Mouse (Mus musculus): ENCODE measurements around the gene Gm21988.

The Gm21988 gene

DNA sequence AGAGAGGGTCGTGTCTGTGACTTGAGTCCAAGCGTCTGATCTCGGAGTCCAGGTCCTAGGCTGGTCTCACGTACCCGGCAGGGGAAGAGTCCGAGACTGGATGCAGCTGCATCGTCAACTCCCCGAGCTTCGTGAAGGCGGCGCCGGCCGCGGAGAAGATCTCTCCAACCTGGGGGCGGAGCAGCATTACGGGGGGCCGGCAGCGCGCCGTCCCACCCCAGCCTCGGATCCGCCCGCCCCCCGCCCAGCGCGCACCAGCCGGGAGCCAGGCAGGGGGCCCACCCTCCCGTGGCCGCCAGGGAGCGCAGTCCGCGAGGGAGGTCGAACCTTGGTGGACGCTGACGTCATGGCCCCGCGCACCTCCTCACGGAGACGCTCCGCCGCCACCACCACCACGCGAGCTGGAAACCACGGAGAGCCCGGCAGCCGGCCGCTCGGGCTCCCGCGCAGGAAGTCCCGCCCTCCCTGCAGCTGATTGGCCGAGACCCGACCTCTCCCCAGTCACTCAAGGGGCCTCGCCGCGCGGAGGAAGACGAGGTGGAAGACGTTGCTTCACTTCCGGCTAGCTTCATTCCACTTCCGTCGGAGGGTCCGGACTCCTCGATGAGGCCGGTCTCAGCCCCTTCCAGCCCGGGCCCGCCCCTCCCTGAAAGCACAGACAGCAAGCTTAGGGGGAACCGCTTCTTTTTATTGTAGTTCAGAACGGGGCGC, 2.0 kb downstream of the Gm21988 start, which contains the start of gene 0610010K14Rik:
TSS of gene 0610010K14Rik (minus strand) at position 458 of the 711 bp plus-strand sequence.
- intact Hi-C loops (cut with DNase I), result no loop called here

DNA sequence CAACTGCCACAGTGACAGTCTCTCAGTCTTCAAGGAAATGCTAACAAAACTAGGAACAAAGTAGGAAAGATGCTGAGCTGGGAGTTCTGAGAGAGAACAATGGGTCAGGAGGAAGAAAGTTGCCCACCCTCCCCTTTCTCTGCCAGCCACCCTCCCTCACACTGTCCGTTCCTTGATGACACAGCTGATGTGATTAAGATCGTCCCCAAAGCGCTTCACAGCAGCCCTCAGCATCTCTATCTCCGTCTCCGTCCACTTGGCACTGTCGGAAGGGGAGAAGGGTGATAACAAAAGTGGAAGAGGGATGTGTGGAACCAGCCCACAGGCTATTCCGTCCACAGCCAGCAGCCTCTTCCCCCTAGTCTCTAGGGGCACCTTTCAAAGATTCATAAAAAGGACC, 2.9 kb downstream of the Gm21988 start:
- intact Hi-C loops (cut with DNase I), result no loop called here

DNA sequence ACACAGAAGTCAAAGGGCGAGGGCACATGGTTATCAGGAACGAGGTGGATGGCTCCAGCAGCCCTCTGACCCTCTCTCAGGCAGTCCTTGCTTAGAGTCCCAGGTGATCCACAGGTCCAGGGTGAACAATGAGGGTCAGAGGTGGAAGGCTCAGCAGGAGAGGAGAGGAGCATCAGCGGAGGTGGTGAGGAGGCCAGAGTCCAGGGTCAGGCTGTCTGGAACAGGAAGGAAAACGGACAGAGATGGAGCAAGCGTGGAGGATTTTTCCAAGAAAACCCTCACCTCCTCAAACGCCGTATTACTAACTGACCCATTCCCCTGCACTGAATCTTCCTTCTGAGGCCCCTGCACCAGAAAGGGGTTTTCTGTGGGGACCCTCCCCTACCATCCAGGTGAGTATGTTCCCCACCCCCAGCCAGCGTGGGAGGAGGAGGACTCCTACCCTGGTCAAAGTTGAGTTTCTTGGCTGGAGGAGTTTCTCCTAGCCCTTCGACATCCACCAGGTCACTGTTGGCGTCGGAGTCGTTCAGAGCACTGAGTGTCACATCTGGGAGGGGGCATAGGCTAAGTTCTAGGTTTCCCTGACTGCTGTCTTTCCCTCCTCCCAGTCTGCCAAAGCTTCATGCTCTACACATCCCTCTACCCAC, 4.3 kb downstream of the Gm21988 start:
- intact Hi-C loops (cut with DNase I), result no loop called here

DNA sequence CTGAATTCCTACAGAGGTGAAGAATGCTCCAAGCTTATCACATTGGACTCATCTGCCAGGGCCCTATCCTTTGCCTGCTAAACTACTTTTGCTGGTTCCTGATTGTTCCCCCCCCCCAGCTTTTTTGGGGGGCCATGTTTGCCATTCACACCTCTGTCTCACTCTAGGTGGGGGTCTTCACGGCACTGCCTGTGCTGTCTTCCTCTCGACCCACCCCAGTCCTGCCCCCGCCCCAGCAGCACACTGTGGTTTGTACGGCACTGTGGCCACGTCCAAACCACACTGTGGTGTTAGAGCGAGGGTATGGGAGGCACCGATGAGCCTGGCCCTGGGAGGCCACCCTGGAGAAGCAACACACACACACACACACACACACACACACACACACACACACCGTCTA, 5.1 kb downstream of the Gm21988 start:
- intact Hi-C loops (cut with DNase I), result no loop called here

DNA sequence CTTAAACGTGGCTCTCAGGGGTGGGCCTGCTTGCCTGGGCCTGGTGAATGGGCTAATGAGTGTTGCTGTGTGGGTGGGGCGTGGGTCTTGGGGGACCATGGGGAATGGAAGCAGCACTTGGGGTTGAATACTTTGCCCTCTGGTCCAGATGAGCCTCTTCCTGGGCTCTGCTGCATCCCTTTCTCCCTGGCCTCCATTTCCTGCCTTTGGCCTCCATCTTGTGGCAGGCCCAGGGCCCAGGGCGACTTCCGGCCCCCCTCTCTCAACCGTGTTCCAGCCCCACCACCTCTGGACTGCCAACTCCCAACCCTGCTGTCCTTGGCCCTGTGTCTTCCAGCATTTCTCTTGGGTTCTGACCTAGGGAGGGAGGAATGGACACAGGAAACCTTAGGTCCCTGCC, 5.6 kb downstream of the Gm21988 start:
- intact Hi-C loops (cut with DNase I), result no loop called here

DNA sequence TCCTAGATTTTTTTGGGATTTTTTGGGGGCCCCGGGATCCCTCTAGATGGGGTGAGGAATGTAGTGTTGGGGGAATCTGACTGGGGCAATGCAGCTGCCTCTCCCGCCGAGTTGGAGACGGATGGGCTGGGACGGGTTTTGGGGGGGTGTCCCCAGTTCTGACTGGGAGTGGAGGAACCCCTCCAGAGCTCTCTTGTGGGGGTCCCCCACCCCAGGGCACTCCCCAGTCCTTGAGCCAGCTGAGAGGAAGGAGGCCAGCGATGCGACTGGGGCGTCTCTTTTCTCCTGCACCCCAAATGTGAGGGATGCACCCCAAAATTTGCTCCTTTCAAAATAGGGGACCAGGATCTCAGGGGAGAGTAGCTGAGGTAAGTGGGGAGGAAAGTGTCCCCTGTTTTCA, 6.6 kb downstream of the Gm21988 start:
- intact Hi-C loops (cut with DNase I), result no loop called here

DNA sequence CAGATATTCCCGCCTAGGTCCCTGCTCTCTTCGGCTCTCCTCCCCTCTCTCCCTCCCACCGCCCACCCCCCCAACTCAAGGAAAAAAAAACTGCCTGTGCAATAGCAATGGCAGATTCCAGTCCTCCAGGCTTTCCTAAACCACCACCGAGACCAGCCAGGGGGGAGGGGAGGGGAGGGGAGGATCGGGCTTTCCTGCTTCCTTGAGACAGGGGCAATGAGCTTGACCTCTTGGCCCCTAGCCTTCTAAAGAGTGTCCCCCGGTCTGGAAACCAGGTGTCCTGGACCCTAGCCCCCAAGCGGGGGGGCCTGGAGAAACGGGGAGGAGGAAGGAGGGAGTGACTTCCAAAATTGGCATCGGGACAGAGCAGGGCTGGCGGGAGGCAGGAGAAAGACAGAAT, 7.1 kb downstream of the Gm21988 start:
- intact Hi-C loops (cut with DNase I), result no loop called here

DNA sequence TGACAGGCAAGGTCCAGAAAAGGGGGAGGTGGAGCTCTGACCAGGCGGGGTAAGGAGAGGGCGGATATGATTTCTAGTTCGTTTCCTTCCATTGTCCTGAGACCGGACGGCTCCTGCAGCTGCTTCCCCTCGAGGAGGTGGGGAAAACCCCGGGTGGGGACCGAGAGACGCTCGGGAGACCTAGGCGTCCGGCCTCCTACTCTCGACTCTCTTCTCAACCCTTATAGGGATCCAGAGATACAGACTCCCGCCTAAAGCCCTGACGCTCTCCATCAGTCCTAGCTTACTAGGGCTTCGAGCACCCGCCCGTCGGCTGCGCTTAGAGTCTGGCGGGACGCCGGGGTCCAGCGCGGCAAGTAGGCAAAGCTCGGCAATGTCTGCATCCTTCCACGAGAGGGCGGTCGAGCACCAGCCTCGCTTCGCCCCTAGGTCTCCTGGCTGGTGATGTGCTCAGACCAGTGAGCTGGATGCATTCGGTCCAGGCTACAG, 9.3 kb downstream of the Gm21988 start:
- intact Hi-C loops (cut with DNase I), result loop anchor here (2.0 kb wide), 1 partner anchor 79 kb away; no protein-coding TSS in a partner anchor

DNA sequence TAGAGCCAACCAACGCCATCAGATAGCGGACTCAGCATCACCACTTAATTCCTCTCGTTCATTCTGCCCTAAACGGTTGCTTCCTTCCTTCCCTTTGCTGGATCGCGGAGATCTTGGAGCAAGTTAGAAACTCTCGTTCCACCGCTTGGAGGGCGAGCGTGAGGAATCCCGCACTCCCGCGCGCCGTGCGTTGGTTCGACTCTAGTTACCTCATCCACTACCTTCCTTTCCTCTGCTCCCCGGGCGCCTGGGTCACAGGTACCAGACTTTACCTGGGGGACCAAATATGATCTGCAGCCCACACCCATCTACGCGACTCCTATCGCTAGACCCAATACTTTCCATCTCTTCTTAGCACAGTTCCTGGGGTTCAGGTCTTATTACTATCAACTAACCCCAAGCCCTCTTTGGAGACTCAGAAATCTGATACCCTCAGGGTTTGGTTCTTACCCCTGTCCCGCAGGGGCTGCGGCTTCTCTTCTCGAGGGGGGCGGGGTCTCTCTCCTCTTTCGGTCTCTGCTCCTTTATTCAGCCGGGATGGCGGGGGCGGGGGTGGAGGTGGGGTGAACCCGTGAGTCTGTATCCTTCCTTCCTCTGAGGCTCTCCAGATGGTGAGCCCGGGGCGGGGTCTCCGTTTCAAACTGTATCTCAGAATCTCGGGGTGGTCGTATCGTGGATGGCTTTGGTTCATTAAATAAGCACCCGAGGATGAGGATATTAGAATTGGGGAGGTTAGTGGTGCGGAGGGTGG, 10.2 kb downstream of the Gm21988 start, which contains the start of gene Bcl6b:
TSS of gene Bcl6b (minus strand) at position 539 of the 751 bp plus-strand sequence.
- intact Hi-C loops (cut with DNase I), result loop anchor here (2.0 kb wide), 1 partner anchor 79 kb away; no protein-coding TSS in a partner anchor

DNA sequence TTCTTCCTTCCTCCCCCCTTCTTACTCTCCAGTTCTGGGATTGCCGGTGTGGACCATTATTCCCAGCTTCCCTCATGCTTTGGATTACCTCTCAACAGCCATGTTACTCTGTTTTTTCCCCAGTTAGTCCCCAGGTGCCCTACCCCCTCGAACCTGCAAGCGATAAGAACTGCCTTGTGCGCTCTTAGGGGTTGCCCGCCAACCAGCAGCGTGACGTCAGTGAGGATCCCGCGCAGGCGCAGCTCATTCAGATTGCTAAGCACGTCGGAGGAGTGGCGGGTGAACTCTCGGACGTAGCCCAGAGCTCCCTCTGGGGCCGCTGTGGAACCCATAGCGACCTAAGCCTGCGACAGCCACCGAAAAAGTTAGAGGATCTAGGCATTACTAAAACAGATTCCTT, 10.8 kb downstream of the Gm21988 start:
- intact Hi-C loops (cut with DNase I), result no loop called here

DNA sequence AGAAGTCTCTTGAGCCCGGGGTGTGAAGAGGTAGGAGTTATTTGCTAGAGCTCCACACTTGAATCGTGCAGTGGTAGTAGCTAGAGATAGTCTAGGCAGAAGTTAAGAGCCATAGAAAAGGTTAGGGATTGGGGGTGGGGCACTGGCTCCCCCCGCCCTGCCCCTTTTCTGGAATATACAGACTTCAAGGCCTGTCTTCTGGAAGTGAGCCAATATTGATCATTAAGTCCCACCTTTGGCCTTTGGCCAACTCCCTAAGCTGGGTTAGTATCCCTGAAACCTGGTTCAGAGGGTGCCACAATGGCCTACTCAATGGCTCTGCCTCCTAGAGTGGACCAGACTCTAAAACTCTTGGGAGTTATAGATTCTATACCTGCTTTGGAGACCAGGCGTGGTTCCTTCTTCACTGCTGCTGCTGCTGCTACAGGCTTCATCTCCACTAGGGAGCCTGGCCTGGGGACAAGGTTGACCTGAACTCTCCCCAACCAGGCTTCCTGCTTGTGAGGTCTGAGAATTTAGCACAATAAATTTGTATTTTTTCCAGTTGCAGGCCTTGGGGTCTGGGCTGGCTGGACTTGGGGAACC, 11.9 kb downstream of the Gm21988 start:
- intact Hi-C loops (cut with DNase I), result no loop called here

DNA sequence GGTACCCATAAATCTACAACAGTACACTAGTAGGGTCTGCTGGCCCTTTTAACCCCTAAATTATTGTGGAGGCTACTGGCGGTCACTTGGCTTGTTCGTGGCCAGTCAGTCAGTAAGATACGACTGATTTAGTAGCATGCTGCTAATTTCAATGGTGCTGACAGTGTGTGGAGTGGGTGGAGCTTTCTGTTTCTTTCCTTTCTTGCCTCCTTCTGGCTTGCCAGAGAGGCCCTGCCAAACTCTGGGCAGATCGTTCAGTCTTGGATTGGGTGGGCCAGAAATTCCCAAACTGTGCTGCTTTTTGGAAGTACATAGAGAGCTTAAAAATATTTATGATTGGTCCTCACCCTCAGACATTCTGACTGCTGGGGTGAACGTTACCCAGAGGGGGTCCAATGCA, 12.5 kb downstream of the Gm21988 start:
- intact Hi-C loops (cut with DNase I), result no loop called here

DNA sequence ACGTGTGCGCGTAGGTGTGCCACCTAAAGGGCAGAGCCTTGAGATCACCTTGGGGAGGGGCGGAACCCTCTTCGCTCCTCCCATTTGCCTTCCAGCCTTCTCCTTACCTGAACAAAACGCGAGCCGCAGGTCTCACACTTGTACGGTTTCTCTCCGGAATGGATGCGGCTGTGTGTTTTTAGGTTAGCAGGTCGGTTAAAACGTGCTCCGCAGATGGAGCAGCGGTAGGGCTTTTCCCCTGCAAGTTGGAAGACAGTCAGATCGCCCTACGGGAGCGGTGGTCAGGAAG, 13.1 kb downstream of the Gm21988 start:
- intact Hi-C loops (cut with DNase I), result no loop called here

DNA sequence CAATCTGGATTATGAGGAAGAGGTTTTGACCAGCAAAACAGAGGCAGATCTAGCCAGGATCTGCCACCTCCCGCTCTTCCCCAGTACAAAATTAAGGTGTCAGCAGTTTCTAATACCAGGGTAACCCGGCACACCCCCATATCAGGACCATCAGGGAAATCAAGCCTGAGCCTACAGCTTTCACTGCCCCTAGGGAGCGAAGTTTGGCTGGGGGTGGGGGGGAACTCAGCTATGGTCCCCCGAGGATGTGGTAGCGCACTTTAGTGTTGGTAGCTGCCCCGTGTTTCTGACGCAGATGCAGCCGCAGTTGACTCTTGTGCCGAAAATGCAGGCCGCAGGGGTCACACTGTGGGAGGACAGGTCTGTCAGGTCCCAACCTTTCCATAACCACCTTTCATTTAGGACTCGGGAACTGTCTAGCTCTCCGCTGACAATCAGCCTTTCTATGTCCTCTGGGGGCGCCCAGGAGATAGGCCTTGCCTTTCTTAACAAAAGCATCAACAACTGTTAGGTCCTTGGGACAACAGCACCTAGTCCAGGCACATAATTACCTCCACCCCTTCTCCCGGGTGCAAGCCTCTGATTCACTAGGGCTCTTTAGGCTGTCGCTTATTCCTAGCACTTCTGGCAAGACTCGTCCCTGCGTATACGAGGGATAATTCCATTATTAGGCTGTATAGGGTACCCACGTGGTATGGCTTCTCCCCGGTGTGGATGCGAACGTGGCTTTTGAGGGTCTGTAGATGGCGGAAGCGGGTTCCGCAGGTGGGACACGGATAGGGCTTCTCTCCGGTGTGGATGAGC, 13.6 kb downstream of the Gm21988 start:
- intact Hi-C loops (cut with DNase I), result no loop called here

DNA sequence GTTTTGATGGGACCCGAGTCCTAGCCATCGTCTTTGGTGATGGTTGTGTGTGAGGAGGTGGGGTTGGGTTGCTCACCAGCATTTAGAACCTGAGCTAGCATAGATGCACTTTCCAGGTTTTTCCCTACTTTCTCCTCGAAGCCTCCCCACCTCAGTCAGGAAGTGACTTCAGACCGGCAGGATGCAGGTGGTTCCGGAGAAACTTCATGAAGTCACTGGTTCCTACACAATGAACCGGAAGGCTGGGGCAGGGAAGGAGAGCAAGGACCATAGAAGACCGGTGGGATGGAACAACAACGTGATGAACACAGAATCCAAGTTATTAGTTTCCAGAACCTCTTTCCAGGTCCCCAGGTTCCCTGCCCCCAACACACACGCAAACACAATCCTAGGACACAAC, 15.9 kb downstream of the Gm21988 start:
- intact Hi-C loops (cut with DNase I), result no loop called here

DNA sequence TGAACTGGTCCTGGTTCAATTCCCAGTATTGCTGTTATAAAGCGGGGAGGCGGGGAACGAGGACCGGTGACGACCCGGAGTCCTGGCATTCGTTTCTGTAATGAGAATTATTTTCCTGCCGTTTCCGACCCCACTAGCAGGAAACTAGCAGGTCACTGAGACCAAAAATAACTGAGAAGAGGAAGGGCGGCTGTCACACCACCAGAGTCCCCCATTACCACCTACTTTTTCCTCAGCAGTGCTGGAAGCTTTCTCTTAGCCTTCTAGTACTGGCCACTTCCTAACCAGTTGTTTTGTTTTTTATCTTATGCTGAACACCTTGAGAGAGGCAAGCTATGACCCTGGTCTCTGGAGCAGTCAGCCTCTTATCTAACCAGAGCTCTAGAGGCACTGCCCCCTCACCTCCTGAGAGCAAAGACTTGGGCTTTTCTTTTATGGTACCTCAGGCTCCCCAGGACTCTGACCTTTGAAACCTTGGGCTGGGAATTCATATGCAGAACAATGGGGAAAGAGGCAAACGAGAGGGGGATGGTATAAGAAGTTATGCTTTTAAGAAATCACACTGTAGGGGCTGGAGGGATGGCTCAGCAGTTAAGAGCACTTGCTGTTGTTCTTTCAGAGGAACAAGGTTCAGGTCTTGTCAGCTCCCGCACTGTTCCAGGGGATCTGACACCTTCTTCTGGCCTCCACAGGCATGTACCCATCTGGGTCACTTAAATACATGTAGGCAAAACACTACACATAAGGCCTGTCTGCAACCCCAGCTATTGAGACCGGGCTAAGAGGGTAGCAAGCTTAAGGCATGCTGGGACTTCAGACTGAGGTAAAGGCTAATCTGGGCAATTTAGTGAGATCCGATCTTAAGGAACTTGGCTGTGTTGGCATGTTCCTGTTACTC, 17.8 kb downstream of the Gm21988 start:
- intact Hi-C loops (cut with DNase I), result no loop called here

DNA sequence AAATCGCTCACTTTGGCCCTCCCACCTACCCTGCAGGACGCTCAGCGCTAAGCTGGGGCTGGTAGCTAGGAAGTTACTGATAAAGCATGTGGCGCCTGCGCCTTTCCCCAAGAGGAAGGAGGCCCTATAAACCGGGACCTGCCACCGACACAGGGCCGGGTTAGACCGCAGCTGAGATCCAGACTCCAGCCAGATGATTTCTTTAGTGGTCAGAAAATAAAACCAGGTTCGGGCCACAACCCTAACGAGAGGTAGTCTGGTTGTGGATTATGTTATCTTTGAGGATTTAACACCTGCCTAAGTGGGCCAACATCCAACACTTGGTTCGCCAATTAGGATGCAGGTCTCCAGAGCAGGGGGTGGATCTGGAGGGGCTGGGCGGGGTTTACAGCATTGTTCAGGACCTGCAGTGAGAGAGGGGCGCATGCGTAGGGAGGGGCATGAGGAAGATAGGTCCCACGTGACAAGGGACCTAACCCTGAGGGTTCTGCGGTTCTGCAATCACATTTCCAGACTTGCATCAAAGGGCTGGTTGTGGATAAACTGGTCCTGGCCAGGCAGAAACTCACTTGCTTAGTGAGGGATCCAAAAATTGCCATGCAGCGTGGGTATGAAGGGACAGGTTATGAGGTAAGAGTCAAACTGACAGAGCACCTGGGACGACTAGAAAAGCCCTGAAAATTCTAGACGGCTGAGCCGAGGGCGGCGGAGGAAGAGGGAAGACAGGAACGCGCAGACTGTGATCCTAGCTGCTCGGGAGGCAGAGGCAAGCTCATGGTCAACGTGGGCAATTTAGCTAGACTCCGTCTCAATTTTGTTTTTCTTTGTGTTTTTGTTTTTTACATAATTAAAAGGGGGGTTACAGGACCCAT, 18.7 kb downstream of the Gm21988 start, which contains the start of gene Slc16a13:
TSS of gene Slc16a13 (minus strand) at position 334 of the 872 bp plus-strand sequence.
- intact Hi-C loops (cut with DNase I), result no loop called here

DNA sequence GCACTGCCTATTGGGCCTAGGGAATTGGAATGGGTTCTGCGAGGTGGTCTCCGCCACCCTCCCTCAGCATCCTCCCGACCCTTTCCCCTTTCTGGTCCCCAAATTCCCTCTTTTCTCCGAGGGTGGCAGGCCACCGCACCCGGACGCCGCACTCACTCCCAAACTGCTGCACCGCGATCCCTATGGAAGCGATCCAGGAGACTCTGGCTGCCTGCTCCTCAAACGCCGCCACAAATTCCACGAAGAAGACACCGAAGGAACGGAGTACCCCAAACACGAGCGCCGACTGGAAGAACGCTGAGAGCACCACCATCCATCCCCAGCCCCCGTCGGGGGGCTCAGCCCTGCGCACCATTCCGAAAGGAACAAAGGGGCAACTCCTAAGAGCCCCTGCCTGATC, 19.3 kb downstream of the Gm21988 start:
- intact Hi-C loops (cut with DNase I), result no loop called here

DNA sequence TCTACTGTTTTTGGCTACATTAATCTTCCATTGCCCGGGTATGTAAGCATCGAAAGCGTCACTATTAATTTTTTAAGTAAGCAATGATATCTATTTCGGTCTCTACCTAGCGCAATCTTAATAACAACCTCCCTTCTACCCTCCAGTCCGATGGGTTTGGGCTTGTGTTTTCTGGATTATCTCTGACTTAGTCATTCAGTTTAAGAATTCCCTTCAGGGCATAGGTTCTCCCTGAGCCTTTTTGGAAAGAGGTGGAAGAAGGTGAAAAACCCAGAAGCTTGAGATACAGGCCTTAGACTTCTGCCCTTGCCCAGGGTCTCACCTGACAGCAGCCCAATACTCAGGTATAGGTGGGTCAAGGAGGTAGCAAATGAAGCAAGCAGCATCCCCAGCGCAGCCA, 19.8 kb downstream of the Gm21988 start:
- intact Hi-C loops (cut with DNase I), result loop anchor here (10.0 kb wide), 1 partner anchor 285 kb away; the partner anchor contains the start of gene Ybx2
